Mouse (Mus musculus): ENCODE data around the gene Ccnjl. TPM values are rescaled to one million over a fixed set of nuclear protein-coding genes. Genes with fewer than 3 reads are reported as not detected.

Ccnjl gene
- polyA plus RNA-seq, 1 experiment from 2014 or later = 20.0 TPM

DNA sequence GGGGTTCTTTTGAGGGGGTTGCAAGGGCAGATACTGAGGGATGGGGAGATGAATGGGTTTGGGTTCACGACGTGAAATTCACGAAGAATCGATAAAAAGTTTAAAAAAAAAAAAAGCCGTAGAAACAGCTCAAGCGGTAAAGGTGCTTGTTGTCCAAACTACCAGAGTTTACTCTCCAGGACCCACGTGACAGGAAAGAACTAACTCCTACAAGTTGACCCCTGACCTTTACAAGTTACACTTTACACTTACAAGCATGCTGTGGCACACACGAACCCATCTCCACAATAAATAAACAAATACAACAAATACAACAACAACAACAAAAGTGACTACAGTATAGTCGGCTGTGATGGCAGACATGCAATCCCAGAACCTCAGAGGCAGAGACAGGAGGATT, 103.1 kb downstream of the Ccnjl start:
- Histone ChIP-seq H3K4me1 (ENCODE audit: control insufficient read depth, insufficient read depth, low read length) (peaks cover 20% of the 10 kb centered on the region), H3K27me3 (ENCODE audit: control insufficient read depth, insufficient read depth, low read length) (no peaks in the 10 kb centered on the region), H3K4me2 (replicated peaks; ENCODE audit: low read depth, low read length) (no peak overlapping the region), H3K27ac (ENCODE audit: low read length) (no peak overlapping the region), H3K9me3 (ENCODE audit: control insufficient read depth, low read depth, low read length) (no peaks in the 10 kb centered on the region), H3K4me3 (ENCODE audit: low read depth, low read length) (no peak overlapping the region), H3K36me3 (ENCODE audit: control insufficient read depth, insufficient read depth, low read length) (no peaks in the 10 kb centered on the region), H3K9ac (replicated peaks; ENCODE audit: low read depth, low read length) (no peak overlapping the region)
- no peak for ATAC-seq (ENCODE audit: insufficient number of reproducible peaks, insufficient read depth, low FRiP score, low read depth)
- WGBS = 81% methylated on average over 9 of the region's 9 CpGs

DNA sequence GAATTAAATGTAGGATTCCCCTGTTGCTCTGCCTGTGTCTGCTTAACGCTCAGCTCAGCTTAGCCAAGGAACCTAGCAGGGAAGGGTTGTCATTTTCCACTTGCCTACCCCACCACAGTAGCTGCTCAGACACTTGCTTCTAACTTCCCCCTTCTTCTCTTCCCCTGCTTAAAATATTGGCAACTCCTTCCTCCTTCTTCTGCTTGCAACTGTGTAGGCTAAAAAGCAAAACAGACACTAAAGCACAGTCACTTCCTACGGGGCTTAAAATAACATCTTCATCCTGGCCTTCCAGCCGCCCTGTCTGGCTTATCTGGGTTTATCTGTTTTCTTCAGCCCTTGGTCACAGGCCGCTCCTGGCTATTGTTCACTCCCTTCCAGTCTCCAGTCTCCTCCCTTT, 104.0 kb downstream of the Ccnjl start:
- H3K4me1 ChIP-seq (ENCODE audit: control insufficient read depth, insufficient read depth, low read length) = peaks cover 16% of the 10 kb centered on the region
- H3K27me3 ChIP-seq (ENCODE audit: control insufficient read depth, insufficient read depth, low read length) = no peaks in the 10 kb centered on the region
- no peak overlapping the region for H3K9ac ChIP-seq (replicated peaks; ENCODE audit: low read depth, low read length)
- H3K27ac ChIP-seq (ENCODE audit: low read length) = no peak overlapping the region
- H3K4me3 ChIP-seq (ENCODE audit: low read depth, low read length) = no peak overlapping the region
- no peaks in the 10 kb centered on the region for H3K9me3 ChIP-seq (ENCODE audit: control insufficient read depth, low read depth, low read length)
- ATAC-seq (ENCODE audit: insufficient number of reproducible peaks, insufficient read depth, low FRiP score, low read depth) = no peak
- H3K4me2 ChIP-seq (replicated peaks; ENCODE audit: low read depth, low read length) = no peak overlapping the region
- 34% methylated on average over 4 of the region's 4 CpGs for WGBS
- no peaks in the 10 kb centered on the region for H3K36me3 ChIP-seq (ENCODE audit: control insufficient read depth, insufficient read depth, low read length)

DNA sequence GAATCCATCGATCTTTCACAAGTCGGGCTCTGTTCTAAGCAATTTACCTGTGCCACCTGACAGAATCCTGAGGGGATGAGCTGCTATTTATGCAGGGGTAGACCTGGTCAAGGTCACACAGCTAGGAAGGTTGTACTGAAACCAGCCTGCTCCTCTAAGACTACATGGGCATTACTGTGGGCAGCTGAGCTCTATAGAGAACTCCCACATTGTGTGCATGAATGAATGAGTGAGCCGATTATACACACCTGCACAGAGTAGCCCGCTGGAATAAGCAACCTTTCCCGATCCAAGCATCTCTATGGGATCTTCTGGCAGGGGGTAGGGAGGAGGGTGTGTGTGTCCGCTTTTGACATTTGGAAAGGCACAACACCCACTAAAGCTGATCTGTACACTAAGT, 104.6 kb downstream of the Ccnjl start:
- H3K9ac ChIP-seq (replicated peaks; ENCODE audit: low read depth, low read length) = no peak overlapping the region
- no peak overlapping the region; the same call in 1 of the 2 replicates for H3K27ac ChIP-seq (ENCODE audit: low read length)
- 67% methylated on average over 6 of the region's 6 CpGs for WGBS
- no peaks in the 10 kb centered on the region for H3K27me3 ChIP-seq (ENCODE audit: control insufficient read depth, insufficient read depth, low read length)
- no peak overlapping the region for H3K4me3 ChIP-seq (ENCODE audit: low read depth, low read length)
- H3K9me3 ChIP-seq (ENCODE audit: control insufficient read depth, low read depth, low read length) = no peaks in the 10 kb centered on the region
- no peaks in the 10 kb centered on the region for H3K36me3 ChIP-seq (ENCODE audit: control insufficient read depth, insufficient read depth, low read length)
- no peak overlapping the region for H3K4me2 ChIP-seq (replicated peaks; ENCODE audit: low read depth, low read length)
- peaks cover 16% of the 10 kb centered on the region for H3K4me1 ChIP-seq (ENCODE audit: control insufficient read depth, insufficient read depth, low read length)
- no peak; the same call in 1 of the 2 replicates for ATAC-seq (ENCODE audit: insufficient number of reproducible peaks, insufficient read depth, low FRiP score, low read depth)

DNA sequence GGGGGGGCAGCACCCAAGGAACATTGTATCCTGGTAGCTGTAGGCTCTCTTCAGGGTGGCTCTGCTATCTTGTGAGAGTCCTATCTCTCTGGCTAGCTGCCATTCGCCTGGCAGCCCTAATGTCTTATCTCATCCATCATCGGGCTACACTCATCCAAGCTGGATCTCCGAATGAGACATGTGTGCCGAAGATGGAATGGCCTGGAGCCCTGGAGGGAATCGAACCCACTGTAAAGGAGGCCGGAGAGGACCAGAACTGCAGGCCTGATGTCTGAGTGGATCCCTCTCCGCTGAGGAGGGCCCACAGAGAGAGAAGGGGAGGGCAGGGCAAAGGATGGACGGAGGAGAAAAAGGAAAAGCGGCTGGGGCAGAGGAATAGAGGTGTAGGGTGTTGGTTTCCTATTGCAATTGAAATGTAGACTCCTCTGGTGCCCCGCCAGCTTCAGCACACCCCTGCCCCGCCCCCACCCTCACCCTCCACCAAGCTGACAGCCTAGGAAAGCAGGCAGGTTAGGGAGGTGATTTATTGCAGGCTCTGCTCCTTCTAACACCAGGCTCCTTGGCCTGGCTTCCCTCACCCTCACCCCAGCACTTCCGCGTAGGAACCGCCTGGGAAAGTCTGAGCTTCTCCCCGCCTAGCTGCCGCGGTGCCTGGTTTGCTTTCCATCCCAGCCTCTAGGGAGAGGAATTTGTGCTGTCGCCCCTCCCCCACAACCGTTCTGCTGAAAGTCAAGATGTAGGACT, 105.2 kb downstream of the Ccnjl start:
- 14% methylated on average over 19 of the region's 19 CpGs for WGBS
- ATAC-seq (ENCODE audit: insufficient number of reproducible peaks, insufficient read depth, low FRiP score, low read depth) = peak; percentile 83
- Histone ChIP-seq H3K9ac (replicated peaks; ENCODE audit: low read depth, low read length) (no peak overlapping the region), H3K4me1 (ENCODE audit: control insufficient read depth, insufficient read depth, low read length) (peaks cover 16% of the 10 kb centered on the region), H3K4me2 (replicated peaks; ENCODE audit: low read depth, low read length) (peak overlapping the region; percentile 25), H3K27ac (ENCODE audit: low read length) (peak overlapping the region; percentile 63), H3K9me3 (ENCODE audit: control insufficient read depth, low read depth, low read length) (no peaks in the 10 kb centered on the region), H3K4me3 (ENCODE audit: low read depth, low read length) (no peak overlapping the region), H3K27me3 (ENCODE audit: control insufficient read depth, insufficient read depth, low read length) (no peaks in the 10 kb centered on the region), H3K36me3 (ENCODE audit: control insufficient read depth, insufficient read depth, low read length) (no peaks in the 10 kb centered on the region)

Other genes starting within 250 kb of the Ccnjl start
- 68.1 and 74.9 TPM in 2 replicates for gene Pttg1, start 102.5 kb upstream of the Ccnjl start, polyA plus RNA-seq (2014; fragmentation: Nextera tagmentation; extraction: Ambion mirVana)
- gene Slu7, start 95.0 kb upstream of the Ccnjl start, polyA plus RNA-seq (2014; fragmentation: Nextera tagmentation; extraction: Ambion mirVana) = 55.4 and 58.6 TPM in 2 replicates
- 7.9 and 9.3 TPM in 2 replicates for gene C1qtnf2, start 54.5 kb upstream of the Ccnjl start, polyA plus RNA-seq (2014; fragmentation: Nextera tagmentation; extraction: Ambion mirVana)
- 4.1 and 6.2 TPM in 2 replicates for gene 4933415A04Rik, start 58.3 kb downstream of the Ccnjl start, polyA plus RNA-seq (2014; fragmentation: Nextera tagmentation; extraction: Ambion mirVana)
- gene Fabp6, start 72.8 kb downstream of the Ccnjl start, polyA plus RNA-seq (2014; fragmentation: Nextera tagmentation; extraction: Ambion mirVana) = not detected in 2 replicates
- 39.5 and 40.0 TPM in 2 replicates for gene Pwwp2a, start 153.2 kb downstream of the Ccnjl start, polyA plus RNA-seq (2014; fragmentation: Nextera tagmentation; extraction: Ambion mirVana)
- 74.1 and 74.9 TPM in 2 replicates for gene Ttc1, start 219.2 kb downstream of the Ccnjl start, polyA plus RNA-seq (2014; fragmentation: Nextera tagmentation; extraction: Ambion mirVana)

Data from stomach, embryonic 14.5 days (tissue).